Mouse (Mus musculus) heart, postnatal 0 days (tissue): ENCODE results near the gene Bbs9.

Source experiments
- CTCF ChIP-seq: IDR thresholded peaks from 2 replicates; pipeline ENCODE4 v1.5.1; 2016; ENCODE audit warnings: antibody characterized with exemption, control low read depth, low read depth
- EP300 ChIP-seq: IDR thresholded peaks from 2 replicates; pipeline ENCODE4 v1.6.1; 2016; ENCODE audit warnings: antibody characterized with exemption, low read depth

GRCm38 (mm10) chr9:22457142-22457835 lies 18.2 kb upstream of the Bbs9 start:
- TF ChIP-seq CTCF (no peak), EP300 (no peak)
